ENCODE assay signal across 10 mouse cellular contexts in genomic region chr3:144692052-144692451, GRCm38 (mm10). TPM values are rescaled to one million over a fixed set of nuclear protein-coding genes. Genes with fewer than 3 reads are reported as not detected.
A peak's percentile ranks its signal among the peaks of the same experiment; 100 is the strongest.
DNase-seq lines count a peak whose midpoint lies in the region; ATAC-seq and TF ChIP-seq lines count a peak whose summit lies in the region.
"Had no signal": no experiment of that assay in that cellular context is flagged by ENCODE, and none has a peak within 500 bp of the region (broad histone marks: within the 10 kb centered on the region; RNA-seq: fewer than 3 reads in every experiment).

No protein-coding gene starts in this region.

- no peak overlapping the region for H3K4me3 ChIP-seq in limb, embryonic 14.5 days (replicated peaks; ENCODE audit: low read length)
- H3K4me3 ChIP-seq in limb, embryonic 10.5 days: no peak overlapping the region
- H3K4me3 ChIP-seq: embryonic facial prominence, embryonic 12.5 days; limb, embryonic 12.5 days had no signal

- 60% methylated on average over 3 of the region's 3 CpGs for WGBS in limb, embryonic 14.5 days
- WGBS in limb, embryonic 10.5 days: 75% methylated on average over 3 of the region's 3 CpGs

- H3K4me2 ChIP-seq in limb, embryonic 14.5 days (replicated peaks; ENCODE audit: low read depth, low read length, severe bottlenecking): no peak overlapping the region
- H3K4me2 ChIP-seq: embryonic facial prominence, embryonic 12.5 days; limb, embryonic 12.5 days had no signal

- ATAC-seq in limb, embryonic 14.5 days (ENCODE audit: low FRiP score, low read depth): no peak

- peak; percentile 57 for DNase-seq in limb, embryonic 14.5 days (ENCODE audit: low spot score)
- DNase-seq in limb, embryonic 10.5 days (ENCODE audit: low spot score): no peak
- peak; percentile 57 for DNase-seq in R1 (ENCODE audit: low read depth, low spot score)
- DNase-seq in forelimb bud, embryonic 11.5 days (ENCODE audit: low read depth, low spot score): peak; percentile 28
- DNase-seq in naive thymus-derived CD4-positive, alpha-beta T cell, adult 2 months (ENCODE audit: low read depth): peak; percentile 70
- DNase-seq in right cerebral cortex, postnatal 10 days (ENCODE audit: low spot score in 2 of 2): no peak
- DNase-seq in right cerebral cortex, postnatal 25 days: no peak
- no peak for DNase-seq in cerebellum, postnatal 25 days

- H3K9me3 ChIP-seq in limb, embryonic 14.5 days (ENCODE audit: control insufficient read depth, low read length): no peaks in the 10 kb centered on the region
- H3K9me3 ChIP-seq in limb, embryonic 10.5 days (replicated peaks): no peaks in the 10 kb centered on the region
- H3K9me3 ChIP-seq: embryonic facial prominence, embryonic 12.5 days; limb, embryonic 12.5 days had no signal

- H3K4me1 ChIP-seq in limb, embryonic 14.5 days (ENCODE audit: control insufficient read depth, insufficient read depth, low read length): peaks cover 8% of the 10 kb centered on the region
- peaks cover 12% of the 10 kb centered on the region for H3K4me1 ChIP-seq in limb, embryonic 10.5 days

- no peaks in the 10 kb centered on the region for H3K27me3 ChIP-seq in limb, embryonic 14.5 days (ENCODE audit: control insufficient read depth, insufficient read depth, low read length)
- H3K27me3 ChIP-seq in limb, embryonic 10.5 days (ENCODE audit: low read depth, poor library complexity, severe bottlenecking): no peaks in the 10 kb centered on the region
- H3K27me3 ChIP-seq: embryonic facial prominence, embryonic 12.5 days; limb, embryonic 12.5 days had no signal

- H3K36me3 ChIP-seq in limb, embryonic 14.5 days (ENCODE audit: control insufficient read depth, insufficient read depth, low read length): peaks cover 70% of the 10 kb centered on the region
- peaks cover 70% of the 10 kb centered on the region for H3K36me3 ChIP-seq in limb, embryonic 10.5 days

- H3K9ac ChIP-seq in limb, embryonic 14.5 days (ENCODE audit: low read depth, low read length, severe bottlenecking): no peak overlapping the region
- H3K9ac ChIP-seq: embryonic facial prominence, embryonic 12.5 days; limb, embryonic 12.5 days had no signal

- H3K27ac ChIP-seq in limb, embryonic 14.5 days (replicated peaks; ENCODE audit: low read depth, low read length): no peak overlapping the region
- H3K27ac ChIP-seq in limb, embryonic 10.5 days: no peak overlapping the region
- H3K27ac ChIP-seq: embryonic facial prominence, embryonic 12.5 days; limb, embryonic 12.5 days had no signal

- TF ChIP-seq POLR2A in limb, embryonic 14.5 days (IDR thresholded peaks at IDR 0.05; ENCODE audit: borderline replicate concordance, extremely low read depth, insufficient read depth, insufficient read length): no peak

RNA-seq across cellular contexts. Expression of gene Sh3glb1, which starts 28.1 kb away (rescaled TPM):
- 25.9 and 30.3 TPM in 2 replicates for polyA plus RNA-seq in limb, embryonic 14.5 days (2012; rRNA removed)
- 123 and 138 TPM in 2 replicates for polyA plus RNA-seq in limb, embryonic 14.5 days (2014; fragmentation: Nextera tagmentation; extraction: Ambion mirVana)
- polyA plus RNA-seq in limb, embryonic 10.5 days (2016; fragmentation: Nextera tagmentation; extraction: Ambion mirVana): 66.7 and 73.7 TPM in 2 replicates

Comparison
In these comparisons a context has a peak if more than half of its experiments do, and no peak if none do; other contexts are left out.
1. DNase-seq: peak in limb, embryonic 14.5 days (single experiment), R1 (single experiment), forelimb bud, embryonic 11.5 days (single experiment) and naive thymus-derived CD4-positive, alpha-beta T cell, adult 2 months (single experiment); none in limb, embryonic 10.5 days (single experiment), right cerebral cortex, postnatal 10 days (0 of 2), right cerebral cortex, postnatal 25 days (single experiment) and cerebellum, postnatal 25 days (0 of 2).